Mouse (Mus musculus) bone marrow, adult 2 months (tissue): ENCODE results near the gene Arfip1. TPM values are rescaled to one million over a fixed set of nuclear protein-coding genes. Genes with fewer than 3 reads are reported as not detected.
"Not testable (repeated sequence)": the region's sequence is repeated elsewhere in the genome, so short reads cannot be mapped to it uniquely, and the experiment has no call there.

Source experiments
- H3K27ac ChIP-seq: fragments of 200-500 bp; 2 replicates; pipeline ENCODE4 v1.5.1; 2012; ENCODE audit warnings: low read depth, mild to moderate bottlenecking, control low read depth, inconsistent platforms, low read length; ENCODE audit not compliant: control insufficient read depth, poor library complexity, insufficient read depth
- H3K4me1 ChIP-seq: fragments of 200-500 bp; 2 replicates; pipeline ENCODE4 v1.6.1; 2011; ENCODE audit warnings: low read length; ENCODE audit not compliant: control insufficient read depth, insufficient read depth
- H3K4me3 ChIP-seq: fragments of 200-500 bp; replicated peaks from 2 replicates; pipeline ENCODE3; 2011; ENCODE audit warnings: mild to moderate bottlenecking, low read depth, low read length, control low read depth; ENCODE audit not compliant: control insufficient read depth
- CTCF ChIP-seq: fragments of 200-500 bp; IDR thresholded peaks from 2 replicates; pipeline ENCODE4 v1.5.1; 2011; ENCODE audit warnings: low read length, control low read depth; ENCODE audit not compliant: control insufficient read depth, insufficient read depth
- POLR2A ChIP-seq: fragments of 200-500 bp; IDR thresholded peaks from 2 replicates; pipeline ENCODE4 v1.6.1; 2011; ENCODE audit warnings: low read depth, mild to moderate bottlenecking, control low read depth, low read length, borderline replicate concordance; ENCODE audit not compliant: control insufficient read depth
- WGBS: fragments of 180-500 bp; shearing (Covaris S2); methylation state at CpG from one replicate; pipeline ENCODE4 v1.1.7; 2018; 5-methylcytosine and 5-hydroxymethylcytosine counted together
- polyA plus RNA-seq: library from polyadenylated mRNA; stranded (reverse); fragments of >200 nt; gene quantifications from 2 replicates; pipeline ENCODE4 v1.2.4, GENCODE M21; 2011; ENCODE audit warnings: low replicate concordance; ENCODE audit not compliant: missing spikeins, insufficient read depth, insufficient read length

Gene Arfip1
- polyA plus RNA-seq, 1 experiment: 9.6 TPM

- Histone ChIP-seq H3K27ac (no peak overlapping the region), H3K4me3 (no peak overlapping the region), H3K4me1 (no peaks in the 10 kb centered on the region; the same call in 1 of the 2 replicates)
- no peak for TF ChIP-seq CTCF
- no peak for TF ChIP-seq POLR2A
- 88% methylated on average over 3 of the region's 3 CpGs for WGBS
Measured at GRCm38 (mm10) chr3:84558301-84558700, 24.1 kb downstream of the Arfip1 start.

- TF ChIP-seq CTCF (no peak), POLR2A (no peak)
- H3K27ac ChIP-seq: no peak overlapping the region
- no peaks in the 10 kb centered on the region; the same call in 1 of the 2 replicates for H3K4me1 ChIP-seq
- 69% methylated on average over 3 of the region's 3 CpGs for WGBS
- no peak overlapping the region for H3K4me3 ChIP-seq
Measured at GRCm38 (mm10) chr3:84555780-84556179, 26.6 kb downstream of the Arfip1 start.

GRCm38 (mm10) chr3:84547177-84547576, 35.2 kb downstream of the Arfip1 start:
- Histone ChIP-seq H3K4me1 (peaks cover 3% of the 10 kb centered on the region), H3K27ac (no peak overlapping the region), H3K4me3 (no peak overlapping the region)
- TF ChIP-seq POLR2A: no peak
- TF ChIP-seq CTCF: no peak
- 36% methylated on average over 8 of the region's 8 CpGs for WGBS

- 0 out of 2 replicates have a peak, but pooled peaks have one; percentile 13 for TF ChIP-seq CTCF
- not testable (repeated sequence) for H3K4me3 ChIP-seq, H3K27ac ChIP-seq, H3K4me1 ChIP-seq
- 5% methylated on average over 3 of the region's 3 CpGs for WGBS
Measured at GRCm38 (mm10) chr3:84542450-84542849, 40.0 kb downstream of the Arfip1 start.

GRCm38 (mm10) chr3:84541881-84542280, 40.5 kb downstream of the Arfip1 start:
- TF ChIP-seq POLR2A (no peak), CTCF (no peak)
- H3K4me3 ChIP-seq: no peak overlapping the region
- H3K27ac ChIP-seq: no peak overlapping the region
- WGBS: 89% methylated on average over 1 of the region's 1 CpGs
- H3K4me1 ChIP-seq: no peaks in the 10 kb centered on the region; the same call in 1 of the 2 replicates

GRCm38 (mm10) chr3:84540640-84541039, 41.8 kb downstream of the Arfip1 start:
- TF ChIP-seq CTCF: no peak
- no peak for TF ChIP-seq POLR2A
- H3K4me3 ChIP-seq: no peak overlapping the region
- no peak overlapping the region for H3K27ac ChIP-seq
- no peaks in the 10 kb centered on the region for H3K4me1 ChIP-seq

GRCm38 (mm10) chr3:84536987-84537386, 45.4 kb downstream of the Arfip1 start:
- 81% methylated on average over 6 of the region's 6 CpGs for WGBS
- no peak overlapping the region for H3K4me3 ChIP-seq
- H3K4me1 ChIP-seq: no peaks in the 10 kb centered on the region
- TF ChIP-seq CTCF (no peak), POLR2A (no peak)
- H3K27ac ChIP-seq: no peak overlapping the region

GRCm38 (mm10) chr3:84533227-84533626, 49.2 kb downstream of the Arfip1 start:
- 63% methylated on average over 5 of the region's 5 CpGs for WGBS
- H3K4me1 ChIP-seq: no peaks in the 10 kb centered on the region

GRCm38 (mm10) chr3:84529021-84529420, 53.4 kb downstream of the Arfip1 start:
- no peak overlapping the region for H3K4me3 ChIP-seq
- no peak overlapping the region for H3K27ac ChIP-seq
- TF ChIP-seq POLR2A (no peak), CTCF (no peak)
- WGBS: 84% methylated on average over 2 of the region's 2 CpGs
- H3K4me1 ChIP-seq: no peaks in the 10 kb centered on the region

More at GRCm38 (mm10) chr3:84533227-84533626, 49.2 kb downstream of the Arfip1 start:
- Histone ChIP-seq H3K4me3 (no peak overlapping the region), H3K27ac (no peak overlapping the region)
- no peak for TF ChIP-seq CTCF
